23 mouse cellular contexts compared by ENCODE assay signal in genomic region chr10:122102675-122103074, GRCm38 (mm10).
"Had no signal": no experiment of that assay in that cellular context is flagged by ENCODE, and none has a peak within 500 bp of the region (broad histone marks: within the 10 kb centered on the region; RNA-seq: fewer than 3 reads in every experiment).

No protein-coding gene starts in this region.

- H3K27ac ChIP-seq: kidney, embryonic 15.5 days; limb, embryonic 10.5 days; limb, embryonic 13.5 days; liver, embryonic 12.5 days; liver, embryonic 15.5 days; lung, embryonic 15.5 days; macrophage; midbrain, embryonic 12.5 days; midbrain, embryonic 15.5 days; neural tube, embryonic 12.5 days; neural tube, embryonic 15.5 days; stomach, postnatal 0 days had no signal

- H3K9ac ChIP-seq: kidney, embryonic 15.5 days; limb, embryonic 13.5 days; liver, embryonic 12.5 days; liver, embryonic 15.5 days; lung, embryonic 15.5 days; midbrain, embryonic 12.5 days; midbrain, embryonic 15.5 days; neural tube, embryonic 12.5 days; neural tube, embryonic 15.5 days had no signal

- H3K27me3 ChIP-seq: liver, embryonic 12.5 days; liver, embryonic 15.5 days; midbrain, embryonic 12.5 days; midbrain, embryonic 15.5 days; neural tube, embryonic 12.5 days; neural tube, embryonic 15.5 days had no signal

- ATAC-seq: liver, embryonic 12.5 days; midbrain, embryonic 15.5 days had no signal

- DNase-seq: kidney, postnatal 10 days; kidney, postnatal 36 days; layer of hippocampus, postnatal 36 days; liver; lung, adult 18-20 months; right cerebral cortex, adult 18-20 months; right cerebral cortex, postnatal 14 days; right cerebral cortex, postnatal 4 days; thymus, adult 2 months; thymus, postnatal 14 days; thymus, postnatal 4 days had no signal

- H3K9me3 ChIP-seq: kidney, embryonic 15.5 days; limb, embryonic 10.5 days; limb, embryonic 13.5 days; liver, embryonic 12.5 days; liver, embryonic 15.5 days; lung, embryonic 15.5 days; midbrain, embryonic 12.5 days; midbrain, embryonic 15.5 days; neural tube, embryonic 12.5 days; neural tube, embryonic 15.5 days had no signal

- H3K4me2 ChIP-seq: kidney, embryonic 15.5 days; limb, embryonic 13.5 days; liver, embryonic 12.5 days; liver, embryonic 15.5 days; lung, embryonic 15.5 days; midbrain, embryonic 12.5 days; midbrain, embryonic 15.5 days; neural tube, embryonic 12.5 days; neural tube, embryonic 15.5 days had no signal

- H3K4me3 ChIP-seq: kidney, embryonic 15.5 days; limb, embryonic 10.5 days; limb, embryonic 13.5 days; liver, embryonic 12.5 days; liver, embryonic 15.5 days; lung, embryonic 15.5 days; midbrain, embryonic 12.5 days; midbrain, embryonic 15.5 days; neural tube, embryonic 12.5 days; neural tube, embryonic 15.5 days had no signal

- H3K4me1 ChIP-seq: kidney, embryonic 15.5 days; limb, embryonic 13.5 days; liver, embryonic 12.5 days; midbrain, embryonic 12.5 days; midbrain, embryonic 15.5 days; neural tube, embryonic 12.5 days; neural tube, embryonic 15.5 days had no signal

- H3K36me3 ChIP-seq: kidney, embryonic 15.5 days; limb, embryonic 10.5 days; limb, embryonic 13.5 days; liver, embryonic 12.5 days; liver, embryonic 15.5 days; lung, embryonic 15.5 days; midbrain, embryonic 12.5 days; midbrain, embryonic 15.5 days; neural tube, embryonic 12.5 days; neural tube, embryonic 15.5 days had no signal
